Mouse (Mus musculus): ENCODE data around the gene Eif1. TPM values are rescaled to one million over a fixed set of nuclear protein-coding genes. Genes with fewer than 3 reads are reported as not detected.
"Not testable (repeated sequence)": the region's sequence is repeated elsewhere in the genome, so short reads cannot be mapped to it uniquely, and the experiment has no call there.

Gene Eif1
- total RNA-seq, 1 experiment from 2014 or later: 1,056 TPM

DNA sequence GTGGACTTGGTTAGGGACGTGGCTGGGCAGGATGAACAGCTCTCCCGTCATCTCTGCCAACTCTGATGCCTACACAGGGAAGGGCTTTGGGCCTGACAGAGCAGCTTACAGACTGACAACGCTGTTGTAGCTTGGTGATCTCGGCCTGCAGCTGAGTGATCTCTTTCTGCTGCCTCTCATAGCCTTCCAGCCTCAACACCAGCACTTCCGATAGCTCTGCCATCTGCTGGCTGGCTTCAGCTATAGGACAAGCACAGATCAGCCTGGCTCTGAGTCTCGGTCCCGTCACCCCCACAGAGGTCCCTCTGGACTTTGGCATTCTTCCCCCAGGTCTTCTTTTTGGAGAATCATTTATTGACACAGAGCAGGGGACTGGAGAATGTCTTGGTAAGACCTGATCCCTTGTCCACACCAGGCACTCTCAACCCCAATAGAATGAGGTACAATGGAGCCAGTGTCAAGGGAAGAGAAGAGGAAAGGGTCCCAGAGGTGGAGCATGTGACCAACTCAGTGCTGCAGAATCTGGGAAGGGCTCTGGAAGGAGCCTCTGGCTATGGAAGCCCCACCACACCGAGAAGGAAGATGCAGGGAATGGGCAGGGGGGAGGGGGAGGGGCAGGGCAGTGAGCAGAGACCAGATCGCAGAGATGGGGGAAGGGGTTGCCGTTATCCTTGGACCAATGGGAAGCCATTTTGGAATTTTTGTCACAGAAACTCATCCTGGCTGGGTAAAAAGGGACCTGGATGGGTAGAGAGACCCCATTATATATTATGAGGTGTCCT is 32.6 kb downstream of the Eif1 start:
- no peak for DNase-seq

DNA sequence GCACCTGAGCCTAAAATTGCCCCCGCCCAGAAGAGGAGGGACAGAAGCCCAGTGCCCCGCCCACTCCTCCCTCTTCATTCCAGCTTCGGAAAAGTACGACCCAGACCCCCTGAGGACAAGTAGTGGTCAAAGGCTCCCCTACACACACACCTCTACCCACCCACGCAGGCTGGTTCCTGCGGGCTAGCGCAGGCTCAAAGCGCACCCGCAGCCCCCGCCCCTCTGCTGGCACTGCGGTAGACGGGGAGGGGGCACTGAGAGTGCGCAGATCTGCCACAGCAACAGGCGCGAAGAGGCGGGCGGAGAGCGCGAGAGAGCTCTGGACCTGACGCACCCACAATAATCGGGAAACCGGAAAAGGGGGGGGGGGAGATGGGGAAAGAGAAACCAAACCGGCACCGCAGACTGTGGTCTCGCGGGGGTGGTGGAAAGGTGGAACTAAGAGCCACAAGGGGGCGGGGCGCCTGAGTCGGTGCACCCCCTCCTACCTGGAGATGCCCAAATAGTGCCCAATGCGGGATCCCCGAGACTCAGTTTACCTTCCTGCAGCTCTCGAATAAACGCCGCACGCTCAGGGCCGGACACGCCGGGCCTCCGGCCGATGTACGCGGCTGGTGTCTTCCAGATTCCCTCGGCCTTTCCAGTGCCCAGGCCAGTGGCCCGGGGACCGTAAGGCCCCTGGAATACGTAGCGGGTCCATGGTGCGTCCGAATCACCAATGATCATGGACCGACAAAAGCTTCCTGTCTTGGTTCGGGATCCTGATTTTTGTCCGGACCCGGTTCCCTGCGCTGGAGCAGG is 35.7 kb downstream of the Eif1 start:
- DNase-seq: peak; percentile 47

DNA sequence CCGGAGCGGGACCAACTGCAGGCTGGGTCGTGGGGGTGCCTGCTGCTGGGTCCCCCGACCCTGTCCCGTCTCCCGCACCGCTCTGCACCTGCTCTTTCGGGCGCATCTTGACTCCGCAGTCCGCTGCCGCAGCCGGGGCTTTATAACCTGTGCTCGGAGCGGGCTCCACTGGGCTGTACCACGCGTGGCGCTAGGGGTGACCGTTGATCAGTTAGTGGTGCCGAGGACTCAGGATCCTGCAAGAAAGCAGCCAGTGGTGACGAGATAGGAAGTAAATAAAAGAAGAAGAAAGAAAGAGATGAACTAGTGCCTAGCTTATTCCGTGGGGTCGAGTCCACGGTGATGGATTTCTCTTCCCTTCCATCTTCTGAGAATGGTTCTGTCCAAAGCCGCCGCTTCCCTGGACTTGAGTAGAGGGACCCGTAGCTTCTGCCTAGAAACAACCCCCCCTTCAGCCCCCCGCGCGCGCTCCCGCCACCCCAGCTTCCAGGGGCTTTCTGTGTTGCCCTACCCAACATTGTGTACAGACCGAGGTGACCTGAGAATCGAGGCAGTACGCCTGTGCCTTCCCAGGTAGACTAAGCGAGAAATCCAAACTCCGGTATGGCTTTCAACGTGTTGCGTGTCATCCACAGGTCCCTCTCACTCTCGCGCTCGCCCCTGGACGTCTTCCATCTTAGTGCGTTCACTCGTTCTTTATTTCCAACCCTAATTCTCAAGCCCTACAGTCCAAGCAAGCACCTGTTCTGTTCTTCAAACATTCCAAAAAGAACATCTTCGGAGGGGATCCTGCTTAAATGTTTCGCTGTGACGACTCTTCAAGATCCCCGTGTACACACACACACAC is 36.5 kb downstream of the Eif1 start, which contains the start of gene Hap1:
Hap1 (minus strand) TSS at position 157 of the 847 bp plus-strand sequence.
- peak; percentile 78 for DNase-seq

DNA sequence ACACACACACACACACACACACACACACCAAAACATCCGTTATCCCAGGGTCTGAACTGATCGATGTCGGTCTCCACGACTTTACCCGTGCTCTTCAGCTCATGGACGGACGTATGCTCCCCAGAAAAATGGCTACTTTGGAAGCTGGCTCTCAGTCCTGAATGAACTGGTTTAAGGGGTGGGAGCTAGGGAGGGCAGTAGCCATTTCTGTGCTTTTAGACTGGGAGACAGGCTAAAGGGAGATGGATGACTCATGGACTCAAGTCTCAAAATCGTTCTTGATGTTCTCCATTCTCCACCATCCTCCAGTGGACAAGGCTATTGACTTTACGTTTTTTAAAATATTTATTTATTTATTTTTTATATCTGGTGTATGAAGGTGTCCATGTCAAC is 37.1 kb downstream of the Eif1 start:
- no peak for DNase-seq

DNA sequence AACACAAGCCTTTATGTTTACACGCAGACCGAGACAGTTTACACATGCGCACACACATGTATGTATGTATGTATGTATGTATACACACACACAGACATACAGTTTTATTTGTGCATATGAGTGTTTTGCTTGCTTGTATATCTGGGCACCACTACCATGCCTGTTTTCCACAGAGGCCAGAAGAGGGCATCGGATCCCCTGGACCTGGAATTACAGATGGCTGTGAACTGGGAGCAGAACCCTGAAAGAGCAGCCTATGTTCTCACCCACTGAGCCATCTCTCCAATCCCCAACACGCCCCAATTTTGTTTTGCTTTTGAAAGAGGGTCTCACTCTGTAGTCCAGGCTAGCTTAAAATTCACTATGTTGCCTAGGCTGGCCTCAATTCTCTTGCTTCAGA is 37.7 kb downstream of the Eif1 start:
- no peak for DNase-seq

DNA sequence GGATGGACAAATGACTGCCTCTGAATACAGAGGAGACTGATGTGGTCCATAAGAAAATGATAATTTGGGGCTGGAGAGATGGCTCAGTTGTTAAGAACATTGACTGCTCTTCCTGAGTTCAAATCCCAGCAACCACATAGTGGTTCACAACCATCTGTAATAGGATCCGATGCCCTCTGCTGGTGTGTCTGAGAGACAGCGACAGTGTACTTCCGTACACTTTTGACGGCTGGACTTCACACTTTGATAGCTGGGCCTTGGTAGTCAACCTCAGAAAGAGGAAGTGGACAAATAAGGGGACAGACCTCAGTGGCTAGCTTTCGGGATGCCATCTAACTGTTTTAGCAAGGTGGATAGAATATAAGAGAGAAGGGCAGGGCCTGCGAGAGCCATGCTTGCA is 40.5 kb downstream of the Eif1 start:
- no peak for DNase-seq

DNA sequence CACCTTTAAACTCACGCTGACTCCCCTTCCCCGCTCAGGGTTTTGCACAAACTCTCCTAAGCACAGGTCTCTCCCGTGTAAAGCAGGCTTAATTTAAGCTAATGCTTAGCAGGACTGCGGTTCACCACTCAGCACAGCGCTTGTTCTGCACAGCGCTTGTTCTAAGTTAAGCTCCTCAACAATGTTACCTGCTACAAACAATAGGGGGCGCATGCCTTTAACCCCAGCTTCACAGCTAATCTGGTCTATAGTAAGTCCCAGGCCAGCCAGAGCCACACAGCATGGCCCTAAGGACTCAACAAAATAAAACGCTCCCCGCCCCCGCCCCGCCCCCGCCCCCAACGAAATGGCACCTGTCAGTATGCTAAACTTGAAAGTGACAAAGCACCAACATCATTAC is 41.4 kb downstream of the Eif1 start:
- not testable (repeated sequence) for DNase-seq

DNA sequence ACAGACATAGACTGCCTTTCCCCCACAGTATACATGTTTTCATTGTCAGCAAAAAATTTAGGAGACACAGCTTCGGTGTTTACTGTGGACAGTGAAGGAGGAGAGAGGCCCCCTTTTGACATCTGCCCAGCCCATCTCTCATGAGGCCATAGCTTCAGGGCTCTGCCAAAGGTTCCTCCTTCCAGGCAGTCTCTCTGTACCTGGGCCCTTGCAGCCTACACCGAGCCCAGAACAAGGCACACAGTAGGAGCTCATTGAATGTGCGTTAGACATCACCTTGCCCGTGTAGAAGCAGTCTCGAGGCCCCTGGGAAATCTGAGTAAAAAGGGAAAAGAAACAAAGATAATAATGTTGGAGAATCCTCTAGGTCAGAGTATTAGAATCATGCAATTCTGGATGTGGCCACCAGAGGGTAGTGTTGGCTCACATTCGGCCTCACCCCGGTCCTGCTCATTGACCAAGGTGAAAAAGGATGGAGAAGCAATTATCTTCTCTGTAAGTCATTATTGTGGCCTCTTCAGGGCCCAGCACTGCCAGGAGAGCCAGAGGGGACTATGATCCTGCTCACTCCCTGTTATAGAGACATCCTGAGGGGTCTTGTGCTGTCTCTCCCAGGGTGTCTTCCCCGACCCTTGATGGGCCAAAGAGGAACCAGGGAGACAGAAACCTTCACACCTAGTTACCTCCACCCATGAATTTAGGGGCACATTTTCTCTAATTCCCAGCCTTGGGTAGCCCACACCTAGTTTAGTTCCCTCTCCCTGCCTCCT is 42.7 kb downstream of the Eif1 start:
- DNase-seq: peak; percentile 71

DNA sequence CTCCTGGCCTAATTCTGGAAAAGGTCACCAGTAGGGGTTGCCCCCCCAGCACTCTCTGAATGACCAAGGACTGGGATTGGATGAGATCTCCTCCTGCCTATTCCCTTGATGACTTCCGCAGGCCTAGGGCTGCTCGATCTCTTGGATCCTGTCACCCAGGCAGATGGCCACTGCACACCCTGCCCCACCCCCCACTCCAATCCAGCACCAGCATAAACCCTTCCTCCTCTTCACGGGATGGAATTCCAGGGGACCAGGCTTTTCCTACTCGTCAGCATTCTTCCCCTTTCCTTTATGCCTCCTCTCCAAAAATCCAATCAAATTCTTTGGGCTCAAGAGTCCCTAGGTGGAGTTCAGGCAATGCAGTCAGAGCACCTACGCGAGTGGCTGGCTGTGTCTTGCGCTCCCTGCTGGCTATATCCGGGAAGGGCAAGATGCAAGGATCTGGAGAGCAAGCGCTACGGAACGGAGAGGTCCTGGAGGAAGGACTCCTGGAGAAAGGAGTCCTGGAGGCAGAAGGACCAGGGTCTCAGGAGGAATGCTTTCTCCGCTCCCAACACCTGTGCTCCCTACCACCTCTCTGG is 43.4 kb downstream of the Eif1 start:
- DNase-seq: peak; percentile 71

DNA sequence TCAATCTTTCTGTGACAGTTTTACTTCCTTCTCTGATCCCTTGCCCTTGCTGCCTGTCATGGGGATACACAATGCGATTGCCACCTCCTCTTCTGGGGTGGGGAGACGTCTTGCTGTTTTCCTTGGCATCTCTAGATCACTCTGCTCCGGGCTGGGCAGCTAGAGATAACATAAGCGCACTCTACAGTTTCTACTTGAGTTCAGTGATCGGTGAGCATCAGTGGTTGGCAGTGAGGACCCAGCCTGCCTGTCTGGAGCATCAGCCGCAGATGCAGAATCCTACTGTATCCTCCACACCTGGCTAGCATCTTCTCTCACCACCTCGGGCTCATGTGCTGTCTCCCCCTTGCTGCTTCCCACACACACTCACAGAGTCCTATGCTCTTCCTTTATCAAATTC is 49.5 kb downstream of the Eif1 start:
- no peak for DNase-seq

DNA sequence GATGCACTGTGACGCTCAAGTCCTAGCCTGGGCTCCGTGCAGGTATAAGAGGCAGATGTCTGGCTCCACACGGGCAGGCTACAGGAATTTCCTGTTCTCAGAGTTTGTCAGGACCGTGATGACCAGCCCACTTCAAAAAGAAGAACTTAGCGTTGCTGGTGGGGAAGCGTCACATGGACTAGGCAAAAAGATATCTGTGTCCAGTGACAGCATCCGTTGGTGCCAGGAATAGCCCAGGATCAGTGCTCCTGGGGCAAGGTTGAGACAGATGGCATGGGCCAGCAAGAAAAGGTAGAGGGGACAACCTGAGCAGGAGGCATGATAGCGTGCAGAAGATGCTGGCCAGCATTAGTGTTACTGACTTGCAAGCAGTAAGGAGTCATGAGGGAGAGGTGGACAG is 50.1 kb downstream of the Eif1 start:
- no peak for DNase-seq

Other genes starting within 250 kb of the Eif1 start
- gene Krt32, start 231.7 kb upstream of the Eif1 start, total RNA-seq (2021): not detected in 2 replicates
- not detected in 2 replicates for gene Krt35, start 223.6 kb upstream of the Eif1 start, total RNA-seq (2021)
- gene Krt36, start 214.3 kb upstream of the Eif1 start, total RNA-seq (2021): 0.18 TPM in 1 of 2 replicates, not detected in the other
- not detected in 2 replicates for gene Krt13, start 198.3 kb upstream of the Eif1 start, total RNA-seq (2021)
- not detected in 2 replicates for gene Krt15, start 184.0 kb upstream of the Eif1 start, total RNA-seq (2021)
- 0.82 and 1.4 TPM in 2 replicates for gene Krt19, start 171.2 kb upstream of the Eif1 start, total RNA-seq (2021)
- not detected in 2 replicates for gene Krt9, start 126.6 kb upstream of the Eif1 start, total RNA-seq (2021)
- gene Krt14, start 112.3 kb upstream of the Eif1 start, total RNA-seq (2021): not detected in 2 replicates
- gene Krt16, start 71.0 kb upstream of the Eif1 start, total RNA-seq (2021): not detected in 2 replicates
- not detected in 2 replicates for gene Krt17, start 58.9 kb upstream of the Eif1 start, total RNA-seq (2021)
- gene Krt42, start 50.0 kb upstream of the Eif1 start, total RNA-seq (2021): not detected in 2 replicates
- gene Gast, start 14.5 kb downstream of the Eif1 start, total RNA-seq (2021): not detected in 2 replicates
- 46.0 and 68.7 TPM in 2 replicates for gene Hap1, start 36.2 kb downstream of the Eif1 start, total RNA-seq (2021)
- 59.5 and 81.5 TPM in 2 replicates for gene Jup, start 77.9 kb downstream of the Eif1 start, total RNA-seq (2021)
- 25.7 and 29.4 TPM in 2 replicates for gene P3h4, start 95.0 kb downstream of the Eif1 start, total RNA-seq (2021)
- 23.8 and 24.7 TPM in 2 replicates for gene Fkbp10, start 95.8 kb downstream of the Eif1 start, total RNA-seq (2021)
- gene Nt5c3b, start 121.9 kb downstream of the Eif1 start, total RNA-seq (2021): 60.3 and 63.2 TPM in 2 replicates
- gene Klhl10, start 122.0 kb downstream of the Eif1 start, total RNA-seq (2021): 1.2 and 1.3 TPM in 2 replicates
- 55.1 and 62.2 TPM in 2 replicates for gene Klhl11, start 152.9 kb downstream of the Eif1 start, total RNA-seq (2021)
- 1,778 and 1,859 TPM in 2 replicates for gene Acly, start 208.1 kb downstream of the Eif1 start, total RNA-seq (2021)
- gene Ttc25, start 225.7 kb downstream of the Eif1 start, total RNA-seq (2021): 4.1 and 5.5 TPM in 2 replicates